Mouse (Mus musculus): Measurements from ENCODE around the gene Prpf3. TPM values are rescaled to one million over a fixed set of nuclear protein-coding genes. Genes with fewer than 3 reads are reported as not detected.
"Not testable (repeated sequence)": the region's sequence is repeated elsewhere in the genome, so short reads cannot be mapped to it uniquely, and the experiment has no call there.

The Prpf3 gene
- polyA plus RNA-seq, 1 experiment: 14.2 TPM

GRCm38 (mm10) chr3:95863578-95863977 is 7.9 kb upstream of the Prpf3 start:
- Histone ChIP-seq H3K4me1 (ENCODE audit: control insufficient read depth, insufficient read depth, insufficient read length, low read length) (no peaks in the 10 kb centered on the region; the same call in 1 of the 2 replicates), H3K27ac (replicated peaks; ENCODE audit: low read depth, low read length) (no peak overlapping the region)

GRCm38 (mm10) chr3:95861796-95862195 is 6.1 kb upstream of the Prpf3 start:
- no peak overlapping the region for H3K27ac ChIP-seq (replicated peaks; ENCODE audit: low read depth, low read length)
- no peak overlapping the region for H3K4me3 ChIP-seq (ENCODE audit: insufficient read depth, low read depth, low read length)
- H3K4me1 ChIP-seq (ENCODE audit: control insufficient read depth, insufficient read depth, insufficient read length, low read length): no peaks in the 10 kb centered on the region; the same call in 1 of the 2 replicates

More at GRCm38 (mm10) chr3:95863578-95863977, 7.9 kb upstream of the Prpf3 start:
- H3K4me3 ChIP-seq (ENCODE audit: insufficient read depth, low read depth, low read length): no peak overlapping the region

GRCm38 (mm10) chr3:95861216-95861615 is 5.5 kb upstream of the Prpf3 start:
- no peaks in the 10 kb centered on the region; the same call in 1 of the 2 replicates for H3K4me1 ChIP-seq (ENCODE audit: control insufficient read depth, insufficient read depth, insufficient read length, low read length)
- H3K4me3 ChIP-seq (ENCODE audit: insufficient read depth, low read depth, low read length): no peak overlapping the region
- H3K27ac ChIP-seq (replicated peaks; ENCODE audit: low read depth, low read length): no peak overlapping the region

- no peaks in the 10 kb centered on the region; the same call in 1 of the 2 replicates for H3K4me1 ChIP-seq (ENCODE audit: control insufficient read depth, insufficient read depth, insufficient read length, low read length)
- no peak overlapping the region for H3K4me3 ChIP-seq (ENCODE audit: insufficient read depth, low read depth, low read length)
- H3K27ac ChIP-seq (replicated peaks; ENCODE audit: low read depth, low read length): no peak overlapping the region
Observed at GRCm38 (mm10) chr3:95860323-95860722, 4.6 kb upstream of the Prpf3 start.

- not testable (repeated sequence) for H3K27ac ChIP-seq (replicated peaks; ENCODE audit: low read depth, low read length); H3K4me1 ChIP-seq (ENCODE audit: control insufficient read depth, insufficient read depth, insufficient read length, low read length); H3K4me3 ChIP-seq (ENCODE audit: insufficient read depth, low read depth, low read length)
Observed at GRCm38 (mm10) chr3:95858278-95858677, 2.6 kb upstream of the Prpf3 start.

GRCm38 (mm10) chr3:95857050-95857449 is 1.4 kb upstream of the Prpf3 start:
- H3K27ac ChIP-seq (replicated peaks; ENCODE audit: low read depth, low read length); H3K4me1 ChIP-seq (ENCODE audit: control insufficient read depth, insufficient read depth, insufficient read length, low read length); H3K4me3 ChIP-seq (ENCODE audit: insufficient read depth, low read depth, low read length): not testable (repeated sequence)

- H3K4me3 ChIP-seq (ENCODE audit: insufficient read depth, low read depth, low read length): peak overlapping the region; percentile 58
- peak overlapping the region; percentile 46 for H3K27ac ChIP-seq (replicated peaks; ENCODE audit: low read depth, low read length)
- no peaks in the 10 kb centered on the region for H3K4me1 ChIP-seq (ENCODE audit: control insufficient read depth, insufficient read depth, insufficient read length, low read length)
Observed at GRCm38 (mm10) chr3:95856115-95856514, 430 bp upstream of the Prpf3 start.

GRCm38 (mm10) chr3:95851317-95851716 is 4.4 kb downstream of the Prpf3 start:
- Histone ChIP-seq H3K4me3 (ENCODE audit: insufficient read depth, low read depth, low read length) (no peak overlapping the region), H3K27ac (replicated peaks; ENCODE audit: low read depth, low read length) (no peak overlapping the region), H3K4me1 (ENCODE audit: control insufficient read depth, insufficient read depth, insufficient read length, low read length) (no peaks in the 10 kb centered on the region)

GRCm38 (mm10) chr3:95850611-95851010 is 5.1 kb downstream of the Prpf3 start:
- Histone ChIP-seq H3K27ac (replicated peaks; ENCODE audit: low read depth, low read length) (no peak overlapping the region), H3K4me3 (ENCODE audit: insufficient read depth, low read depth, low read length) (no peak overlapping the region), H3K4me1 (ENCODE audit: control insufficient read depth, insufficient read depth, insufficient read length, low read length) (no peaks in the 10 kb centered on the region)

GRCm38 (mm10) chr3:95842503-95843214 is 13.0 kb downstream of the Prpf3 start:
- H3K27ac ChIP-seq (replicated peaks; ENCODE audit: low read depth, low read length): no peak overlapping the region
- H3K4me3 ChIP-seq (ENCODE audit: insufficient read depth, low read depth, low read length): no peak overlapping the region
- no peaks in the 10 kb centered on the region for H3K4me1 ChIP-seq (ENCODE audit: control insufficient read depth, insufficient read depth, insufficient read length, low read length)

GRCm38 (mm10) chr3:95839250-95839649 is 16.4 kb downstream of the Prpf3 start:
- Histone ChIP-seq H3K27ac (replicated peaks; ENCODE audit: low read depth, low read length) (no peak overlapping the region), H3K4me1 (ENCODE audit: control insufficient read depth, insufficient read depth, insufficient read length, low read length) (no peaks in the 10 kb centered on the region), H3K4me3 (ENCODE audit: insufficient read depth, low read depth, low read length) (no peak overlapping the region)

- H3K27ac ChIP-seq (replicated peaks; ENCODE audit: low read depth, low read length): no peak overlapping the region
- H3K4me1 ChIP-seq (ENCODE audit: control insufficient read depth, insufficient read depth, insufficient read length, low read length): no peaks in the 10 kb centered on the region
- no peak overlapping the region for H3K4me3 ChIP-seq (ENCODE audit: insufficient read depth, low read depth, low read length)
Observed at GRCm38 (mm10) chr3:95829053-95829452, 26.6 kb downstream of the Prpf3 start.

GRCm38 (mm10) chr3:95826275-95826674 is 29.4 kb downstream of the Prpf3 start:
- Histone ChIP-seq H3K4me1 (ENCODE audit: control insufficient read depth, insufficient read depth, insufficient read length, low read length) (no peaks in the 10 kb centered on the region), H3K4me3 (ENCODE audit: insufficient read depth, low read depth, low read length) (no peak overlapping the region), H3K27ac (replicated peaks; ENCODE audit: low read depth, low read length) (no peak overlapping the region)

GRCm38 (mm10) chr3:95820046-95821010 is 35.4 kb downstream of the Prpf3 start:
- Histone ChIP-seq H3K4me3 (ENCODE audit: insufficient read depth, low read depth, low read length) (peak overlapping the region; percentile 75), H3K27ac (replicated peaks; ENCODE audit: low read depth, low read length) (peak overlapping the region; percentile 84), H3K4me1 (ENCODE audit: control insufficient read depth, insufficient read depth, insufficient read length, low read length) (no peaks in the 10 kb centered on the region; the same call in 1 of the 2 replicates)

- Histone ChIP-seq H3K27ac (replicated peaks; ENCODE audit: low read depth, low read length) (peak overlapping the region; percentile 96), H3K4me1 (ENCODE audit: control insufficient read depth, insufficient read depth, insufficient read length, low read length) (no peaks in the 10 kb centered on the region; the same call in 1 of the 2 replicates), H3K4me3 (ENCODE audit: insufficient read depth, low read depth, low read length) (peak overlapping the region; percentile 75)
Observed at GRCm38 (mm10) chr3:95819351-95819985, 36.2 kb downstream of the Prpf3 start.

Measured in brown adipose tissue, adult 24 weeks (tissue).